Mouse (Mus musculus) ES-Bruce4 (cell line): ENCODE measurements at regions not wholly inside any gene's neighbourhood (a gene's known extent, or its start where the extent isn't known, plus 50 kb on each side); places are given as distances from the start of the nearest gene placed in this dataset.

ENCODE experiments used
- CTCF ChIP-seq: IDR thresholded peaks from one replicate; pipeline ENCODE4 v1.8.1; 2011; ENCODE audit warnings: low read depth, low read length
- EP300 ChIP-seq: IDR thresholded peaks from 2 replicates; pipeline ENCODE4 v1.6.1; 2011; ENCODE audit warnings: low read depth, low read length; ENCODE audit not compliant: insufficient read depth

DNA sequence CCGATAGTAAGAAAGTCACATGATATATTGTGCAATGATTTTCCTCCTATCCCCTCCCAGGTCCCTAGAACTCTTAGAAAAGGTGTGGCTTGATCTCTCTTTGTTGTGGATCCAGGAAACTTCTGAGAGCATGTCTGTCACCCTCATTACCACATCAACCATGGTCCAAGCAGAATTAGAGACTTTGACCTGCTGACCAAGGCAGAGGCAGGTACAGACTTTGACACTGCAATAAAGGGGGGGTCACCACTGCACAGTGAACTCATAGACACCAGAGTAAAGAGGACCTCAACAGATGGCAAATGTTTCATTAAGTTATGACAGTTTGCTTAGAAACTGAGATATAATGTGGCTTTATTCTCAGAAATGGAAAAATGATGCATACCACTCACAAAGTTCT, 595.2 kb upstream of the Camk1g start:
- no peak for TF ChIP-seq CTCF
- TF ChIP-seq EP300 = no peak
